Mouse (Mus musculus) MEL (cell line): ENCODE data around the gene Gatad2b. TPM values are rescaled to one million over a fixed set of nuclear protein-coding genes. Genes with fewer than 3 reads are reported as not detected.

ENCODE experiments used
- DNase-seq: peaks from one replicate; pipeline ENCODE4 v3.0.0; 2011; ENCODE audit warnings: low read depth, low spot score
- H3K27ac ChIP-seq: 2 replicates; pipeline ENCODE4 v1.5.1; 2012; ENCODE audit warnings: low read depth, mild to moderate bottlenecking, control low read depth, low read length, moderate library complexity; ENCODE audit not compliant: control insufficient read depth
- H3K27me3 ChIP-seq, 2 experiments: fragments of 150-350 bp in 1 of 2; sonication (generic) in 1 of 2; 2 replicates each; pipeline ENCODE4 v1.6.1; 2012; ENCODE audit warnings: low read length in 2 of 2, mild to moderate bottlenecking in 2 of 2, improper control_type of control experiment in 1 of 2, moderate library complexity in 1 of 2; ENCODE audit not compliant: insufficient read depth in 2 of 2, control insufficient read depth in 1 of 2
- H3K36me3 ChIP-seq, 2 experiments: 2 replicates each; pipeline ENCODE4 v1.6.1; 2012 to 2014; ENCODE audit warnings: low read length in 2 of 2, improper control_type of control experiment in 1 of 2, inconsistent platforms in 1 of 2, mild to moderate bottlenecking in 1 of 2; ENCODE audit not compliant: insufficient read depth in 2 of 2, control insufficient read depth in 1 of 2
- H3K4me1 ChIP-seq, 2 experiments: fragments of 150-350 bp in 1 of 2; sonication (generic) in 1 of 2; 2 replicates each; pipeline ENCODE4 v1.6.1; 2012; ENCODE audit warnings: low read length in 2 of 2, improper control_type of control experiment in 1 of 2, mild to moderate bottlenecking in 1 of 2; ENCODE audit not compliant: insufficient read depth in 2 of 2, control insufficient read depth in 1 of 2
- H3K4me3 ChIP-seq, 2 experiments: fragments of 150-350 bp in 1 of 2; sonication (generic) in 1 of 2; 2 replicates each; pipeline ENCODE4 v1.5.1; 2012; ENCODE audit warnings: low read depth in 2 of 2, low read length in 2 of 2, mild to moderate bottlenecking in 2 of 2, moderate library complexity in 2 of 2, control low read depth in 1 of 2, improper control_type of control experiment in 1 of 2; ENCODE audit not compliant: control insufficient read depth in 1 of 2, insufficient read depth in 1 of 2
- H3K79me2 ChIP-seq: 2 replicates; pipeline ENCODE4 v1.6.1; 2012; ENCODE audit warnings: mild to moderate bottlenecking, low read length, moderate library complexity; ENCODE audit not compliant: control insufficient read depth, poor library complexity, insufficient read depth
- H3K9ac ChIP-seq: 2 replicates; pipeline ENCODE4 v1.6.1; 2012; ENCODE audit warnings: low read depth, mild to moderate bottlenecking, control low read depth, low read length, moderate library complexity; ENCODE audit not compliant: control insufficient read depth, poor library complexity, severe bottlenecking
- H3K9me3 ChIP-seq: fragments of 150-350 bp; sonication (generic); replicated peaks from 2 replicates; pipeline ENCODE4 v1.6.1; 2012; ENCODE audit warnings: mild to moderate bottlenecking, low read length, improper control_type of control experiment, moderate library complexity; ENCODE audit not compliant: insufficient read depth
- CHD1 ChIP-seq: IDR thresholded peaks from 2 replicates; pipeline ENCODE4 v1.6.1; 2012; ENCODE audit warnings: low read depth, mild to moderate bottlenecking, inconsistent platforms, low read length, improper control_type of control experiment
- E2F4 ChIP-seq: IDR thresholded peaks from 2 replicates; pipeline ENCODE4 v1.6.1; 2011; ENCODE audit warnings: low read depth, low read length, improper control_type of control experiment, borderline replicate concordance
- ELF1 ChIP-seq: IDR thresholded peaks from 2 replicates; pipeline ENCODE4 v1.6.1; 2014; ENCODE audit warnings: low read depth, mild to moderate bottlenecking, inconsistent platforms, low read length, improper control_type of control experiment, moderate library complexity
- EP300 ChIP-seq, 2 experiments: IDR thresholded peaks; 2 replicates each; pipeline ENCODE4 v1.6.1; 2011; ENCODE audit warnings: improper control_type of control experiment in 2 of 2, low read length in 2 of 2, low read depth in 1 of 2, mild to moderate bottlenecking in 1 of 2
- GABPA ChIP-seq: IDR thresholded peaks from 2 replicates; pipeline ENCODE4 v1.6.1; 2012; ENCODE audit warnings: low read depth, mild to moderate bottlenecking, inconsistent platforms, low read length, improper control_type of control experiment, moderate library complexity
- GATA1 ChIP-seq: IDR thresholded peaks from 2 replicates; pipeline ENCODE4 v1.6.1; 2011; ENCODE audit warnings: low read depth, low read length, improper control_type of control experiment
- HCFC1 ChIP-seq: IDR thresholded peaks from 2 replicates; pipeline ENCODE4 v1.6.1; 2012; ENCODE audit warnings: low read depth, mild to moderate bottlenecking, inconsistent platforms, low read length, improper control_type of control experiment, moderate library complexity
- MAFK ChIP-seq: IDR thresholded peaks from 2 replicates; pipeline ENCODE4 v1.6.1; 2011; ENCODE audit warnings: low read depth, mild to moderate bottlenecking, low read length, improper control_type of control experiment, borderline replicate concordance
- MYB ChIP-seq: IDR thresholded peaks from 2 replicates; pipeline ENCODE4 v1.6.1; 2011; ENCODE audit warnings: mild to moderate bottlenecking, low read depth, low read length, improper control_type of control experiment
- NELFE ChIP-seq: IDR thresholded peaks from 2 replicates; pipeline ENCODE4 v1.6.1; 2011; ENCODE audit warnings: low read depth, low read length, improper control_type of control experiment
- POLR2A ChIP-seq, 2 experiments: IDR thresholded peaks; 2 replicates each; pipeline ENCODE4 v1.6.1; 2011 to 2012; ENCODE audit warnings: low read length in 2 of 2, mild to moderate bottlenecking in 2 of 2, control low read depth in 1 of 2, improper control_type of control experiment in 1 of 2, low read depth in 1 of 2, moderate library complexity in 1 of 2; ENCODE audit not compliant: control insufficient read depth in 1 of 2, insufficient read depth in 1 of 2, poor library complexity in 1 of 2
- POLR2AphosphoS5 ChIP-seq: IDR thresholded peaks from 2 replicates; pipeline ENCODE4 v1.6.1; 2012; ENCODE audit warnings: low read depth, borderline replicate concordance, mild to moderate bottlenecking, inconsistent platforms, low read length, moderate library complexity, mixed read lengths
- RAD21 ChIP-seq: IDR thresholded peaks from 2 replicates; pipeline ENCODE4 v1.6.1; 2011; ENCODE audit warnings: mild to moderate bottlenecking, low read depth, low read length, improper control_type of control experiment
- RCOR1 ChIP-seq: IDR thresholded peaks from 2 replicates; pipeline ENCODE4 v1.6.1; 2012; ENCODE audit warnings: low read depth, mild to moderate bottlenecking, inconsistent platforms, low read length, improper control_type of control experiment
- TAL1 ChIP-seq: IDR thresholded peaks from 2 replicates; pipeline ENCODE4 v1.6.1; 2012; ENCODE audit warnings: mild to moderate bottlenecking, inconsistent platforms, low read length, moderate library complexity, mixed read lengths
- TBP ChIP-seq: IDR thresholded peaks from 2 replicates; pipeline ENCODE4 v1.8.0; 2011; ENCODE audit warnings: low read depth, low read length, improper control_type of control experiment
- ZMIZ1 ChIP-seq: IDR thresholded peaks from 2 replicates; pipeline ENCODE4 v1.6.1; 2012; ENCODE audit warnings: low read depth, mild to moderate bottlenecking, inconsistent platforms, low read length, improper control_type of control experiment, moderate library complexity
- polyA plus RNA-seq, 2 experiments: library from polyadenylated mRNA; stranded (reverse) in 1 of 2; unstranded in 1 of 2; fragments of >175 nt in 1 of 2; fragments of >200 nt in 1 of 2; gene quantifications; 2 replicates each; pipeline versions ENCODE4 v1.2.1 to v1.2.4; 2012; ENCODE audit warnings: low replicate concordance in 2 of 2, low read depth in 1 of 2; ENCODE audit not compliant: insufficient read length in 2 of 2, insufficient read depth in 1 of 2, missing spikeins in 1 of 2
- total RNA-seq: library from RNA; depleted of rRNA; stranded (reverse); fragments of 300-350 nt; gene quantifications from 2 replicates; pipeline ENCODE4 v1.2.3, GENCODE M21; 2012

Gene Gatad2b
- total and polyA plus RNA-seq, 3 experiments, result 9.1 to 37.6 TPM; not detected in 1

- peak; percentile 21; the same call in 1 of the 2 replicates for TF ChIP-seq MAFK
- TF ChIP-seq NELFE, result peak; percentile 87
- TF ChIP-seq E2F4, result 0 out of 2 replicates have a peak, but pooled peaks have one; percentile 4
- TF ChIP-seq ELF1, result peak; percentile 93
- TF ChIP-seq GATA1, result 0 out of 2 replicates have a peak, but pooled peaks have one; percentile 2
Measured at GRCm38 (mm10) chr3:90265932-90266741, 26.8 kb upstream of the Gatad2b start (continued).

GRCm38 (mm10) chr3:90266901-90267775 lies 25.8 kb upstream of the Gatad2b start:
- Histone ChIP-seq H3K4me1 (peaks cover 4 to 29% of the 10 kb centered on the region in 2 experiments), H3K79me2 (peaks cover 22% of the 10 kb centered on the region), H3K27ac (peak overlapping the region; percentile 84), H3K9me3 (no peaks in the 10 kb centered on the region), H3K4me3 (peak overlapping the region; percentile 73 to 76), H3K9ac (peak overlapping the region; percentile 88), H3K36me3 (peaks cover 7 to 26% of the 10 kb centered on the region in 2 experiments; a peak in 3 of 4 replicates), H3K27me3 (no peaks in the 10 kb centered on the region)
- no peak for DNase-seq
- no peak for TF ChIP-seq E2F4
- TF ChIP-seq MYB, result no peak
- TF ChIP-seq TAL1, result no peak
- TF ChIP-seq POLR2AphosphoS5, result no peak
- no peak for TF ChIP-seq HCFC1
- no peak for TF ChIP-seq POLR2A (IDR thresholded peaks at IDR 0.05; ENCODE audit: control insufficient read depth in 1 of 2, insufficient read depth in 1 of 2, low read depth in 1 of 2, low read length in 2 of 2, poor library complexity in 1 of 2)
- no peak for TF ChIP-seq EP300 (IDR thresholded peaks at IDR 0.05; ENCODE audit: low read depth in 1 of 2, low read length in 2 of 2)
- no peak for TF ChIP-seq GABPA
- no peak for TF ChIP-seq CHD1
- TF ChIP-seq ZMIZ1, result no peak
- no peak for TF ChIP-seq TBP
- TF ChIP-seq MAFK, result no peak
- TF ChIP-seq RAD21, result no peak
- TF ChIP-seq RCOR1, result no peak
